Mouse (Mus musculus): ENCODE measurements at regions not wholly inside any gene's neighbourhood (a gene's known extent, or its start where the extent isn't known, plus 50 kb on each side); places are given as distances from the start of the nearest gene placed in this dataset.

DNA sequence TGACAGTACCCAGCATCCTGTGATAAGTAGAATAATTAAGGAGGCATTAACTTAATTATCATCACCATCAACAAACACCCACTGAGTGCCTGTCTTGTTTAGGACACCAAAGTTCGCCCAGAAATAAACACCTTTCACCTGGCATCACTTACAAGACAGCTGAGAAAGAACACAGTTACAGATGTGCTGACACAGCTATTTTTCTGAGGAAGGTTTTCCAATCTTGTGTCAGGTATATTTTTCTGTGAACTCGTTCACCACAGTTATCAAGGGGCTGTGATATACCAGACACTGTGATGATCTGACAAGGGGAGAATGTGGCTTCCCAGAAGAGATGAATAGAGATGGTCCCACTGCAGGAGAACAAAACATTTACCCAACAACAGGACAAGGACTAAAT lies 311.1 kb downstream of the Pik3r1 start:
- Histone ChIP-seq H3K36me3 (no peaks in the 10 kb centered on the region), H3K27ac (no peak overlapping the region)
- 45% methylated on average over 2 of the region's 2 CpGs for WGBS

DNA sequence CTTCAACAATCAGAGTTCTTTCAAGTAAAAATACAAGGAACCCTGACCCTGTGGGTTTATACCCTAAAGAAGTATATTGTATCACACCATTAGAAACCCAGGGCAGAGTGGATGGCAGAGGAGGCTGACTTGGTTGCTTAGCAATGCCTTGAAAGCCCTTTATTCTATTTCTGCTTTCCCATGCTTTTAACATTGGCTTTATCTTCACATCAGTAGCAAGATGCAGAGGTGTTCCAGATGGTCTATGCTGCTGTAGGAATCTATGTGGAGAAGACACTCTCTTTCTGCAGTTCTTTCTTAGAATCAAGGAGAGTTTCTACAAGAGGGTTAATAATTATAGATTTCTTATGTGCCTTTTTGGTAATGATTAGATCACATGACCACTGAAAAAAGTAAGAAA lies 313.7 kb downstream of the Pik3r1 start:
- no peaks in the 10 kb centered on the region for H3K4me1 ChIP-seq
- no peak for ATAC-seq (ENCODE audit: low FRiP score, low read depth)
- no peak overlapping the region for H3K4me2 ChIP-seq (replicated peaks)
- no peak overlapping the region for H3K27ac ChIP-seq
- no peaks in the 10 kb centered on the region for H3K9me3 ChIP-seq
- H3K36me3 ChIP-seq = no peaks in the 10 kb centered on the region
- H3K27me3 ChIP-seq = no peaks in the 10 kb centered on the region
- H3K4me3 ChIP-seq = no peak overlapping the region
- H3K9ac ChIP-seq = no peak overlapping the region

More for the DNA sequence above, 311.1 kb downstream of the Pik3r1 start:
- no peak overlapping the region for H3K9ac ChIP-seq
- H3K9me3 ChIP-seq = no peaks in the 10 kb centered on the region
- 0 out of 2 replicates have a peak, but pooled peaks cover 2% of the 10 kb centered on the region for H3K27me3 ChIP-seq
- no peak overlapping the region for H3K4me2 ChIP-seq (replicated peaks)
- ATAC-seq (ENCODE audit: low FRiP score, low read depth) = no peak
- H3K4me1 ChIP-seq = no peaks in the 10 kb centered on the region
- no peak overlapping the region for H3K4me3 ChIP-seq

DNA sequence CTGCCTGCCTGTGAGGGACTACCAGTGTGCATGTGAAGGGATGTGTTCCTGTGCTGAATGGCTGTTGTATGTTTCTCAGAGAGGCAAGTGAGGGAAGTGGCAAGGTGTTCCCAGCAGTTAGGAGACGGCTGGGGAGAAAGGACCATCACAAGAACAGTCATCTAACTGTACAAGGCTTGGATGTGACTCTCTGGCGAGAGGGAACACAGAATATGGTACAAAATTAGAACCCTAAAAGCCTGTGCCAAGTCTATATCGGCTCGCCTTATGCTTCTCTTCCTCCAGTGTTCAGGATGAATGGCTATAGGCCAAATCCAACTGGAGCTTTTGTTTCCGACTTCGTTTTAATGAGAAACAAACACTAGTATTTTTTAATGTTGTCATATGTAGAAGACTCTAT lies 317.5 kb downstream of the Pik3r1 start:
- no peaks in the 10 kb centered on the region for H3K4me1 ChIP-seq
- H3K27me3 ChIP-seq = no peaks in the 10 kb centered on the region
- no peak overlapping the region for H3K4me3 ChIP-seq
- H3K4me2 ChIP-seq (replicated peaks) = no peak overlapping the region
- H3K36me3 ChIP-seq = no peaks in the 10 kb centered on the region
- H3K9me3 ChIP-seq = no peaks in the 10 kb centered on the region
- H3K9ac ChIP-seq = no peak overlapping the region
- no peak overlapping the region for H3K27ac ChIP-seq
- 81% methylated on average over 6 of the region's 6 CpGs for WGBS
- ATAC-seq (ENCODE audit: low FRiP score, low read depth) = no peak

DNA sequence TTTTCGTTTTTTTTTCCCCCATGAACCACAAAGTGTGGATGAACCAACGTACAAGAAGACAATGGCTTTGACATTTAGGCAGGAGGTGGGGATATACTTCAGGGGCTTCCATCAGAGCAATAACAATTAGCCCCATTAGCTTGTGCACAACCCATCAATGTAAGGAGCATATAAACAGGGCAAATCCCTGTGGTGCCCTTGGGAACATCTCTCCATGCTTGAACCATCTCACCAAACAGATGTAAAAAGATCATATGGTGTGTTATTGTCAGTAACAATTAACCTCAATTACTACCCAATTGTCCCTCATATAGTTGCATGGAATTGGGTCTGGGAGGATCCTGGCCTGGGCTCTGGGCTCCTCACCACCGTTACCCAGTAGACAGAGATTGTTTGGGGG lies 328.5 kb downstream of the Pik3r1 start:
- ATAC-seq (ENCODE audit: low FRiP score, low read depth) = no peak
- H3K36me3 ChIP-seq = no peaks in the 10 kb centered on the region

DNA sequence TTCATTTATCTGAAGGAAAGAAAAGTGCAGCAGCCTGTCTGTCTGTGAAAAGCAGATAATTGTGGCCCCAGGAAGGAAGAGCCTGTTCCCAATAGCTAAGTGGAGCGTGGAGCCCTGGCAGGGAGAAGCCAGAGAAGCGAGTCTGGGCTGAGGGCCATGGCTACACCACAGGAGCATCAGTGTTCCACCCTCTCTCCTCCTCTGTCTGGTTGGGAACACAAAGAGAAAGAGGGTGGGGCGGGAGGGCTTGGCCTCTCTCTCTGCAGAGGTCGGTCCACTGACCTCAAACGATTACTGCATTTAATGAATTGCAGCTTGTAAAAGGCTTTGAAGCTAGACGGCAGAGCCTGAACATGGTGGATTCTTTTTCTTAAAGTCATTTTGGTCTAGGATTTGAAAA lies 329.0 kb downstream of the Pik3r1 start:
- ATAC-seq (ENCODE audit: low FRiP score, low read depth) = no peak
- Histone ChIP-seq H3K4me3 (no peak overlapping the region), H3K4me2 (replicated peaks) (no peak overlapping the region), H3K36me3 (no peaks in the 10 kb centered on the region), H3K27me3 (no peaks in the 10 kb centered on the region), H3K27ac (no peak overlapping the region), H3K9ac (no peak overlapping the region), H3K9me3 (no peaks in the 10 kb centered on the region), H3K4me1 (no peaks in the 10 kb centered on the region)
- 14% methylated on average over 6 of the region's 6 CpGs for WGBS

More for the DNA sequence above, 328.5 kb downstream of the Pik3r1 start:
- Histone ChIP-seq H3K4me2 (replicated peaks) (no peak overlapping the region), H3K27ac (no peak overlapping the region), H3K4me3 (no peak overlapping the region), H3K4me1 (no peaks in the 10 kb centered on the region), H3K9ac (no peak overlapping the region), H3K27me3 (no peaks in the 10 kb centered on the region), H3K9me3 (no peaks in the 10 kb centered on the region)
- WGBS = 29% methylated on average over 3 of the region's 3 CpGs

DNA sequence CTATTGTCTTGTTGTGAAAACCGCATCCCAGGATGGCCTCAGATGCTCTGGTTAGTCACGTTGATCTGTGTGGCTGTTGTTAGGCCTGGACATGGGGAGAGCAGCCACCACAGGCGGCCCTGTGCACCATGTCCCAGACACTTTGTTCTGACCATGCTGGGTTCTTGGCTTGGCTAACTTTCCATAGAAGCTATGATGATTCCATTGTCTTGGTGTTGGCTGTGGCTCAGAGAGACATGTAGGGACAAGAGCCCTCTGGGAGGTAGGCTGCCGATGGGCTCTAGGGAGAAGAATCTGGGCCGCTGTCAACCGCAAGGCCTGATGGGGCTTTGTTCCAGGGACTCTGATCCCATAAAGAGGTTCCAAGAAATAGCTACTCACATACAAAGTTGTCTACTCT lies 334.9 kb downstream of the Pik3r1 start:
- peaks cover 10% of the 10 kb centered on the region for H3K4me1 ChIP-seq
- H3K4me3 ChIP-seq = no peak overlapping the region
- WGBS = 91% methylated on average over 6 of the region's 6 CpGs
- no peaks in the 10 kb centered on the region for H3K9me3 ChIP-seq
- no peak for ATAC-seq (ENCODE audit: low FRiP score, low read depth)
- no peak overlapping the region for H3K4me2 ChIP-seq (replicated peaks)
- no peak overlapping the region for H3K9ac ChIP-seq
- H3K27me3 ChIP-seq = peaks cover 36% of the 10 kb centered on the region
- no peaks in the 10 kb centered on the region for H3K36me3 ChIP-seq
- no peak overlapping the region for H3K27ac ChIP-seq

DNA sequence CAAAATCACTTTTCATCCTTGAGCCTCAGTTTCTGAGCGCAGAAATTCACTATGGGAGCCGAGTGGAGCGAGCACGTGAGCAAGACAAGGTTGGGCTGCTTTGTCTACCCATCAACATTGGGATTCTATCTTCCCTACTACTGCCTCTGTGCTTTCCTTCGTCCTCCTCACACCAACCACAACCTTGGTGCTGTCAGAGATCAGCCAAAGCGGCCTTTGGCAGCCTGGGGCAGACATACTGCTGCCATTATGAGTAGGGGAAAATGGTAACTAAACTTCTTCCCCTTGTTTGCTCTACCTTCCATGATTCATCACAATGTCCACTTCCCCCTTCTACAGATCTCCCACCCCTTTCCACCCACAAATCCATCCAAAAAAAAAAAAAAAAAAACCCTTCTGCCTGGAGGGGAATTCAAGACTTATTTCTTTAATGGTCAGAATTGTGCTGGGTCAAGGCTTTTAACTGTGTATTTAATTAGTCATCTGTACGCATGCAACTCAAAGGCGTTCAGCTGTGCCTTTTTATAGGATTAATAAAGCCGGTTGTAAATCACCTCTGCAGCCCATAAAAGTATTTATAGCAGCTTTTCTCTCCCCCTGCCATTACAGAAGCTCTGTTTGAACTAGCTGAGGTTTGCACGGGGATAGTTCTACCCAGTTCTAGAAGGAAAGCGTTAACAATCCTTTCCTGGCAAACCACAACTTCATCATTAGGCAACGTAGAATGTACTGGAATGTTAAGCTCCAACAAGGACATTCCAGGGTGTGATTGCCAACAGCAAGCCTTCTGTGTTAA lies 340.4 kb downstream of the Pik3r1 start:
- Histone ChIP-seq H3K9me3 (no peaks in the 10 kb centered on the region), H3K4me3 (no peak overlapping the region), H3K4me2 (replicated peaks) (0 out of 2 replicates have a peak overlapping the region, but pooled peaks have one; percentile 11), H3K27ac (peak overlapping the region; percentile 58; the same call in 1 of the 2 replicates), H3K36me3 (no peaks in the 10 kb centered on the region), H3K4me1 (peaks cover 37% of the 10 kb centered on the region), H3K27me3 (peaks cover 43% of the 10 kb centered on the region), H3K9ac (no peak overlapping the region)
- WGBS = 41% methylated on average over 12 of the region's 12 CpGs
- peak; percentile 92 for ATAC-seq (ENCODE audit: low FRiP score, low read depth)

DNA sequence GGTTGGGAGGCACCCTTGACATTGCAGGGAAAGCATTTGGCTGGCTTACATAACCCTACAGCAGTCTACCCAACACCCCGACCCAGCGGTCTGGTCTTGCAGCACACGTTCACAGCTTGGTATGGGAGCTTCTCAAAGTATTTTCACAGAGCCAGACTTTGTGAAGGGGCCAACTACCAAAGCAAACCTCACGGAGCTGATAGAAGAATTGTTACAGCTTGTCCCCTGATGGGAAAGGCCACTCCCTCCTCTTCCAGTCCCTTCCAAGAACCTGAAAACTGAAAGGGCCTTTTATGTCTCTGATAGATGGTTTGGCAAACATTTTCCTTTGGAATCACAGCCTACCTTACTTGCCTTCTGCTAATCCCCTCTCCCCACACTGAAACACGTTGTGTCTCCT lies 341.6 kb downstream of the Pik3r1 start:
- Histone ChIP-seq H3K4me3 (no peak overlapping the region), H3K36me3 (no peaks in the 10 kb centered on the region), H3K27ac (no peak overlapping the region; the same call in 1 of the 2 replicates), H3K4me2 (replicated peaks) (no peak overlapping the region), H3K4me1 (peaks cover 37% of the 10 kb centered on the region), H3K27me3 (peaks cover 41% of the 10 kb centered on the region), H3K9ac (no peak overlapping the region), H3K9me3 (no peaks in the 10 kb centered on the region)
- no peak for ATAC-seq (ENCODE audit: low FRiP score, low read depth)
- 55% methylated on average over 5 of the region's 5 CpGs for WGBS

DNA sequence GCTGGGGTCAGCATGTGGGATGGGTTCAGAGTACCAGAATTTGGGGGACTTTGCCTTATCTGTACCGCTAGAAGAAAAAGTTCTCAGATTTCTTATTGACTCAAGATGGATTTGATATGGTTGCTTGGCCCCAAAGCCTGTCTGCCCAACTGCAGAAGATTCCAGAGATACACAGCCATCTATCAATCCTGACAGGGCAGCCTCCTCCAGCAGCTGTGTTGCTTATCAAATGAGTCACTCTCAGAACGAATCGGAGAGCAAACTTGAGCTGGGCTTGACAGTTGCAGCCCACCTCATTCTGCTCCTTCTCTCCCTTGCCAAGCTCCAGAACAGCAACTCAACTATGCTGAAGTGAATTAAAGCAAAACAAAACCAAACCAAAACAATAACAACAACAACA lies 345.9 kb downstream of the Pik3r1 start:
- Histone ChIP-seq H3K4me3 (no peak overlapping the region), H3K36me3 (no peaks in the 10 kb centered on the region), H3K4me1 (peaks cover 29% of the 10 kb centered on the region), H3K9me3 (no peaks in the 10 kb centered on the region), H3K4me2 (replicated peaks) (no peak overlapping the region), H3K9ac (no peak overlapping the region), H3K27me3 (peaks cover 35% of the 10 kb centered on the region; the same call in 1 of the 2 replicates), H3K27ac (no peak overlapping the region)
- 67% methylated on average over 3 of the region's 3 CpGs for WGBS
- ATAC-seq (ENCODE audit: low FRiP score, low read depth) = no peak

DNA sequence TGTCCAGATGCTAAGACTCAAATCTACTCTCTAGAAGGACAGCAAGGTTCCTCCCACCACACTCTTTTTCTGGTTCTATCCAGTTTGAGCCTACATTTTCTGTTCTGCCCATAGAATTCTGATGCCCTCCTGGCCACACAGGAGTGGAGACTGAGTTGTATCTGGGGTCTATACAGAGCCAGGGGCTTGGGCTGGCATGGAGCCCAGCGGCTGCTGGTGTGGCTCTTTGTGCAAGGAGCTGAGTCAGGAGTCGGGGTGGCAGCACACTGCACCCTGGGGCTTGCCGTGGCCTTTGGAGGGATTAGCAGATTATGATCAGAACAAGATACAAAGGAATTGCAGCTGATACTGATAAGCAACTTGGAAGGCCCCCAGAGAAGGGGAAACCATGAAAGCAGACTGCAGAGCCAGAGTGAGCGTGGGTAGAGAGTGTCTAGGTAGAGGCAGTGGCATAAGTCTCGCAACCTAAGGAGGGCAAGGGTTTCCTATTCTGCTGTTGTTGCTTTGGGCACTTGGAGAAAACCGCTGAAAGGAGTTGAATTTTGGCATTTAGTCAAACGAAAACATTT lies 348.5 kb downstream of the Pik3r1 start:
- 76% methylated on average over 7 of the region's 7 CpGs for WGBS
- Histone ChIP-seq H3K9me3 (no peaks in the 10 kb centered on the region; the same call in 1 of the 2 replicates), H3K27me3 (peaks cover 24% of the 10 kb centered on the region; the same call in 1 of the 2 replicates), H3K27ac (no peak overlapping the region), H3K4me2 (replicated peaks) (no peak overlapping the region), H3K36me3 (no peaks in the 10 kb centered on the region), H3K9ac (no peak overlapping the region; the same call in 1 of the 2 replicates), H3K4me1 (peaks cover 13% of the 10 kb centered on the region), H3K4me3 (no peak overlapping the region)
- ATAC-seq (ENCODE audit: low FRiP score, low read depth) = no peak

DNA sequence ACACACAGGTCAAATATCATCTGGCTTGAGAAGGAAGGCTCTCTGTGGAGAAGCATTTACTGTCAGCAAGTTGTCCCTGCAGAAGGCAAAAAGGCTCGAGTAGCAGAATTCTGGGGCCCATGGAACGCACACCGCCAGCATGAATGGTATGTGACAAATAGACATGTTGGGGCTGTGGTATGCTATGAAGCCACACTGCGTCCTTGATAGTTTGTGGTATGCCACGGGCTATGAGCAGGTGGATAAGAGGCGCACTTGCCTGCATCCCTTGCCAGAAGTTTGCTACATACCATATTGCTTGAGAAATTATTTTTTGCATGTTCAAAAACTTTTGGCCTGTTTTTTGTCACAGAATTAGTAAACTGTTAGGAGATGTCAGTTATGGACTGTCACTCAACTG lies 349.7 kb downstream of the Pik3r1 start:
- H3K4me3 ChIP-seq = no peak overlapping the region
- H3K36me3 ChIP-seq = no peaks in the 10 kb centered on the region
- peaks cover 23% of the 10 kb centered on the region; the same call in 1 of the 2 replicates for H3K27me3 ChIP-seq
- H3K4me2 ChIP-seq (replicated peaks) = no peak overlapping the region
- no peak overlapping the region for H3K9ac ChIP-seq
- H3K4me1 ChIP-seq = peaks cover 12% of the 10 kb centered on the region; the same call in 1 of the 2 replicates
- no peak for ATAC-seq (ENCODE audit: low FRiP score, low read depth)
- H3K9me3 ChIP-seq = no peaks in the 10 kb centered on the region; the same call in 1 of the 2 replicates
- WGBS = 78% methylated on average over 6 of the region's 6 CpGs
- no peak overlapping the region for H3K27ac ChIP-seq

DNA sequence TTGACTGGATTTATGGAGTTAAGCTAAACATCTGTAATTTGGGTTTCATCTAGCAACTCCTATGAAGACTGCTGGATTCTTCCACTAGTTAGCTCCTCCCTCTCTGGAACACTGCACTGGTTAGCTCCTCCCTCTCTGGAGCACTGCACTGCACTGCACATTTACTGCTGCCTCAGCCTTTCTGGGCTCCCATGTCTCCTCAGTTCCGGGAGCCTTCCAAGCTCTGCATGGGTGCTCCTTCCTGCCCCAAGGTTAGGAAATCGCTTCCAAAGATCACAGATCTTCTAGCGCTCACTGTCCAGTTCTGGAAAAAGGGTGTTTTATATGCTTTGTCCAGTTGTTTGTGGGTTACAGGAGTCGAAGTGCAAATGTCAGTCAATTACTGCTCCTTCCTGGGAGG lies 359.1 kb downstream of the Pik3r1 start:
- Histone ChIP-seq H3K9ac (no peak overlapping the region), H3K27me3 (no peaks in the 10 kb centered on the region), H3K36me3 (no peaks in the 10 kb centered on the region), H3K4me3 (no peak overlapping the region), H3K4me2 (replicated peaks) (no peak overlapping the region), H3K4me1 (no peaks in the 10 kb centered on the region), H3K9me3 (no peaks in the 10 kb centered on the region), H3K27ac (no peak overlapping the region)
- ATAC-seq (ENCODE audit: low FRiP score, low read depth) = no peak
- 75% methylated on average over 4 of the region's 4 CpGs for WGBS
